Mouse (Mus musculus): Measurements from ENCODE around the gene Pink1.

DNA sequence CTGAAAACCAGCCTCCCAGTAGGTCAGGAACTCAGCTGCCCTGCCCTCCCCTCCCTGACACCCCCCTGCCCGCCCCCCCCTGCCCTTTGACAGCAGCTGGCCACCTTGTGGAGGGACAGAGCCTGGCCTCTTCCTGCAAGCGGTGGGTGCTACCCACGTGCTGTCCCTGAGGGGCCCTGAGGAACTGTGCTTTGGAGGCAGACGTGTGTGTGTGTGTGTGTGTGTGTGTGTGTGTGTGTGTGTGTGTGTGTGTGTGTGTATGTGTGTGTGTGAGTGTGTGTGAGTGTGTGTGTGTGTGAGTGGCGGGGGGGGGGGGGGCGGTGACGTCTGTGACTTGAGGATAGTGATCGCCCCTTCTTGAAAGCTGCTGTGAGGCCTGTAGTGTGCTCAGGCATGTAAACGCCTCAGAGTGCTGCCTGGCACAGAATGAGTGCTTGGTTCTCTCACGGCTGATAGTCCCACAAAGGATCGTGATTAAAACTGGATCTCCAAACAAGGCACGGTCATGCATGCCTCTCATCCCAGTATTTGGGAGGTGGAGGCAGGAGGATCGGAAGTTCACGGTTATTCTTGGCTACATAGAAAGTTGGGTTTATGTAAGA lies 32.1 kb downstream of the Pink1 start:
- no peak for TF ChIP-seq CTCF (IDR thresholded peaks at IDR 0.05; ENCODE audit: borderline replicate concordance, extremely low read depth, insufficient read depth, insufficient read length)
- TF ChIP-seq POLR2A (IDR thresholded peaks at IDR 0.05; ENCODE audit: borderline replicate concordance, extremely low read depth, insufficient read depth, insufficient read length, poor library complexity, severe bottlenecking): no peak

Measured in brain, embryonic 14.5 days (tissue).